Mouse (Mus musculus): Measurements from ENCODE around the gene Rnf5.

DNA sequence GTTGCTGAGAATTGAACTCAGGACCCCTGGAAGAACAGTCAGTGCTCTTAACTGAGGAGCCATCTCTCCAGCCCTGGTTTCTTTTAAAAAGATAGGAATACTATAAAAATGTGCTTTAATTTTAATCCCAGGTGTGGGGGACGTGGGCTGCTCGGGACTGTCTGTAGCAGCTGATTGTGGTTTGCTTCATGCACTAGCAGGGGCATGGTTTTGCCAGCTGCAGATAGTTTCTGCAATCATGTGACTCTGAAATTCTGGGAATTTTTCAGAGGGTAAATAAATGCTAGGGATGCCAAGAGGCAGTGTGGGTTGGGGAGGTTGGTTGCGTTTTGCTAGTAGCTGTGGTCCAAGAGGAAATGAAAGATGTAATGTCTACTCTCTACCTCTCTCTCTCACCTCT lies 38.5 kb upstream of the Rnf5 start:
- no peak for TF ChIP-seq ZNF384 (IDR thresholded peaks at IDR 0.05; ENCODE audit: low read depth, low read length)
- TF ChIP-seq MAFK (IDR thresholded peaks at IDR 0.05; ENCODE audit: insufficient read depth, low read depth, low read length): no peak
- no peak for TF ChIP-seq ZC3H11A (IDR thresholded peaks at IDR 0.05; ENCODE audit: borderline replicate concordance, low read depth, low read length)

Data from ES-E14 (cell line).